9 mouse cellular contexts compared by ENCODE assay signal in genomic region chr13:31627864-31628690, GRCm38 (mm10). TPM values are rescaled to one million over a fixed set of nuclear protein-coding genes. Genes with fewer than 3 reads are reported as not detected.
DNase-seq lines count a peak whose midpoint lies in the region; ATAC-seq lines count a peak whose summit lies in the region.
"Had no signal": no experiment of that assay in that cellular context is flagged by ENCODE, and none has a peak within 500 bp of the region (broad histone marks: within the 10 kb centered on the region; RNA-seq: fewer than 3 reads in every experiment).

No protein-coding gene starts in this region.

- H3K4me1 ChIP-seq in hindbrain, embryonic 10.5 days (replicated peaks): peaks cover 50% of the 10 kb centered on the region
- peaks cover 30% of the 10 kb centered on the region for H3K4me1 ChIP-seq in midbrain, embryonic 12.5 days

- no peak overlapping the region for H3K9ac ChIP-seq in midbrain, embryonic 12.5 days (replicated peaks)

- H3K36me3 ChIP-seq in hindbrain, embryonic 10.5 days: no peaks in the 10 kb centered on the region
- no peaks in the 10 kb centered on the region for H3K36me3 ChIP-seq in midbrain, embryonic 12.5 days

- no peak for ATAC-seq in midbrain, embryonic 12.5 days (ENCODE audit: low FRiP score, low read depth)

- no peak overlapping the region for H3K4me2 ChIP-seq in midbrain, embryonic 12.5 days (replicated peaks)

- H3K9me3 ChIP-seq in hindbrain, embryonic 10.5 days: no peaks in the 10 kb centered on the region
- no peaks in the 10 kb centered on the region for H3K9me3 ChIP-seq in midbrain, embryonic 12.5 days

- whole genome bisulfite sequencing in hindbrain, embryonic 10.5 days: 1% methylated on average over 8 of the region's 8 CpGs
- WGBS in midbrain, embryonic 12.5 days: 1% methylated on average over 8 of the region's 8 CpGs

- no peak overlapping the region for H3K27ac ChIP-seq in hindbrain, embryonic 10.5 days
- no peak overlapping the region for H3K27ac ChIP-seq in midbrain, embryonic 12.5 days (replicated peaks)

- peak; percentile 7 for DNase-seq in retina, embryonic 14.5 days (ENCODE audit: low spot score)
- DNase-seq in retina, postnatal 1 day: no peak
- peak; percentile 37 for DNase-seq in hindbrain, embryonic 10.5 days (ENCODE audit: low spot score)
- no peak for DNase-seq in ovary, postnatal 36 days (ENCODE audit: low spot score)
- no peak for DNase-seq in kidney, postnatal 14 days
- no peak for DNase-seq in left cerebral cortex, postnatal 25 days (ENCODE audit: low spot score in 2 of 2)
- DNase-seq: kidney, adult 11 months; right cerebral cortex, postnatal 14 days had no signal

- intact Hi-C loops in left cerebral cortex, postnatal 25 days (cut with DNase I): loop anchor here (5.0 kb wide), 1 partner anchor 179 kb away; the partner anchor contains the start of gene Foxc1

- peak overlapping the region; percentile 59 for H3K4me3 ChIP-seq in hindbrain, embryonic 10.5 days
- peak overlapping the region; percentile 34 for H3K4me3 ChIP-seq in midbrain, embryonic 12.5 days

- peaks cover 100% of the 10 kb centered on the region for H3K27me3 ChIP-seq in hindbrain, embryonic 10.5 days (ENCODE audit: insufficient read depth, poor library complexity, severe bottlenecking)
- H3K27me3 ChIP-seq in midbrain, embryonic 12.5 days: peaks cover 96% of the 10 kb centered on the region

RNA-seq across cellular contexts. Expression of gene Foxf2, which starts 2.5 kb away (rescaled TPM):
- polyA plus RNA-seq in hindbrain, embryonic 10.5 days (2016; fragmentation: Nextera tagmentation; extraction: Ambion mirVana): 5.7 and 11.8 TPM in 2 replicates
- polyA plus RNA-seq in midbrain, embryonic 12.5 days (2016; fragmentation: Nextera tagmentation; extraction: Ambion mirVana): 7.6 and 7.9 TPM in 2 replicates
- 1 to 10 TPM; 5.1 TPM for total RNA-seq in left cerebral cortex, postnatal 25 days (2021)

Comparison
In these comparisons a context has a peak if more than half of its experiments do, and no peak if none do; other contexts are left out.
1. DNase-seq: peak in retina, embryonic 14.5 days (single experiment) and hindbrain, embryonic 10.5 days (single experiment); none in retina, postnatal 1 day (single experiment), ovary, postnatal 36 days (single experiment), kidney, postnatal 14 days (single experiment) and left cerebral cortex, postnatal 25 days (0 of 2).